Mouse (Mus musculus): ENCODE data around the gene Dock8.

DNA sequence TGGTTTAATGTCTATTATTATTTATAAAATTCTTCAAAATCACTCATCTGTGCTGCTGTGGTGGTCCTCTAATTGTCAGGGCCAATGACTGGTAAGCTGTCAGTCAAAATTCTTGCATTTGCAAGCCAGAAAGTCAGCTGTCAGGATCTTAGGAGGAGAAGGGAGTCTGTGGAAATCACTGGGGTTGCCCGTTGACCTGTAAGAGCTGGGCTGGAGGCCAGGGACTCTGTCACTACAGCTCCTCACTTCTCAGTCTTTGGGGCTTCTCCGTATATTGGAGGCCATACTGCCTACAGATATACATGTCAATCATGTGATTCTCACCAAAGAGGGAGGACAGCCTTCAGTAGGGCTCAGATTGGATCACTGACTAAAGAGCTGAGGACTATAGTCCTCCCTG, 221.3 kb downstream of the Dock8 start:
- TF ChIP-seq ELF1 (IDR thresholded peaks at IDR 0.05; ENCODE audit: low read depth, low read length) (no peak), ZKSCAN1 (IDR thresholded peaks at IDR 0.05; ENCODE audit: low read depth, low read length) (no peak), CTCF (IDR thresholded peaks at IDR 0.05 in 2 of 3, conservative IDR thresholded peaks at IDR 0.05 in 1 of 3; ENCODE audit: control insufficient read depth in 1 of 3, insufficient read depth in 1 of 3, low read depth in 2 of 3, low read length in 3 of 3, poor library complexity in 1 of 3, severe bottlenecking in 1 of 3) (no peak)

All from MEL (cell line).